Mouse (Mus musculus) adipose tissue, adult 10 weeks (tissue): ENCODE data around the gene Morf4l2. TPM values are rescaled to one million over a fixed set of nuclear protein-coding genes. Genes with fewer than 3 reads are reported as not detected.

ENCODE experiments used
- polyA plus RNA-seq: library from polyadenylated mRNA; stranded (reverse); fragments of 350-450 nt; fragmentation: Illumina TruSeq; extraction: RNeasy Lipid Tissue Mini Kit (QIAGEN cat#74804); gene quantifications from one replicate; pipeline ENCODE4 v1.2.3, GENCODE M21; 2014; ENCODE audit warnings: low read depth, low replicate concordance

Gene Morf4l2
- polyA plus RNA-seq: 518 TPM

DNA sequence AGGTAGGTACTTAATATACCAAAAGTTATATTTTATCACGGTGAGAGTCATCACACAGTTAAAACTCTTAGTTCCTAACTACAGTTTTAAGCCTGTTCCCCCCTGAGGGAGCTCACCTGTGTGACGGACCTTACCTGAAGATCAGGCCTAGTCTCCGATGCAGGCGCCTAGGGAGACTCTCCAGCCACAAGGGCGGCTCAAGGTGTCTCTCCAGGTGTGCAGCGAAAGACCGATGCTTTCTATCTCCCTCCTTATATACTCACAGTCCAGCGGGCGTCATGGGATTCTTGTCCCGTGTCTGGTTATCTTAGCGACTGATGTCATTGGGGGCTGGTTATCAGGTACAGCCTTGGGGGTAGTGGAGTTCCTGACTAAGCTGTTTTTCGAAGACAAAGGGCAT is at the start of gene Morf4l2:
Gene Morf4l2 (minus strand): TSS at position 232 of the 400 bp plus-strand sequence.

DNA sequence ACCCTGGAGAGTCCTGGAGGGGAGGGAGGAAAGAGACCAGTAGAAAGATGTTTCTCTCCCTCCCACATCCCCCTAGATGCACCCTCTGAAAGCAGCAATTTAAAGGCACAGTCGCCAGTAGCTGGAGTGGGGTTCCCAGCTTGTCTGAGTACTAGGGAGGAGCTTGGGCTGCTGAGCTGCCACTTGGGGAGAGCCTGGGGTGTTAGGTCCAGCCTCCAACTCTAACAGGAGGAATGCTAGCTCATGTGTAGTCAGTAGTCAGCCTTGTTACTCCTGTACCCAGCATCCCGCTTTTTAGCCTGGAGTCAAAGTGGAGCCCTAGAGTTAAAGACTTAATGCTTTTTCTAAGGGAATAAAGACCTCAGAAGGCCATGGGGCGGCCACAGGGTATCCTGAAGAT is 36.6 kb upstream of the Morf4l2 start, which contains the start of gene Glra4:
Gene Glra4 (minus strand): TSS at position 101 of the 400 bp plus-strand sequence.

GRCm38 (mm10) chrX:136707446-136708167 is 35.9 kb downstream of the Morf4l2 start, which contains the start of gene Tceal1:
Tceal1 (plus strand) TSS chrX:136707982.

Other genes with a start within 250 kb of the Morf4l2 start
- not detected for gene Kir3dl1, start 225.7 kb downstream of the Morf4l2 start, polyA plus RNA-seq
- gene Kir3dl2, start 199.6 kb downstream of the Morf4l2 start, polyA plus RNA-seq: not detected
- gene Tceal3, start 152.8 kb downstream of the Morf4l2 start, polyA plus RNA-seq: 59.5 TPM
- gene Tceal1, start 35.7 kb downstream of the Morf4l2 start, polyA plus RNA-seq: 9.7 TPM
- gene Glra4, start 36.5 kb upstream of the Morf4l2 start, polyA plus RNA-seq: not detected
- 4.8 TPM for gene Plp1, start 79.0 kb upstream of the Morf4l2 start, polyA plus RNA-seq
- 0.37 TPM for gene Rab9b, start 125.1 kb upstream of the Morf4l2 start, polyA plus RNA-seq
- gene H2bfm, start 183.6 kb upstream of the Morf4l2 start, polyA plus RNA-seq: not detected
- 16.2 TPM for gene Tmsb15b2, start 231.8 kb upstream of the Morf4l2 start, polyA plus RNA-seq
- gene Tmsb15l, start 233.2 kb upstream of the Morf4l2 start, polyA plus RNA-seq: 3.9 TPM
- 18.0 TPM for gene Tmsb15b1, start 233.2 kb upstream of the Morf4l2 start, polyA plus RNA-seq
- 4.3 TPM for gene Zcchc18, start 249.5 kb upstream of the Morf4l2 start, polyA plus RNA-seq